In the genomic region with DNA sequence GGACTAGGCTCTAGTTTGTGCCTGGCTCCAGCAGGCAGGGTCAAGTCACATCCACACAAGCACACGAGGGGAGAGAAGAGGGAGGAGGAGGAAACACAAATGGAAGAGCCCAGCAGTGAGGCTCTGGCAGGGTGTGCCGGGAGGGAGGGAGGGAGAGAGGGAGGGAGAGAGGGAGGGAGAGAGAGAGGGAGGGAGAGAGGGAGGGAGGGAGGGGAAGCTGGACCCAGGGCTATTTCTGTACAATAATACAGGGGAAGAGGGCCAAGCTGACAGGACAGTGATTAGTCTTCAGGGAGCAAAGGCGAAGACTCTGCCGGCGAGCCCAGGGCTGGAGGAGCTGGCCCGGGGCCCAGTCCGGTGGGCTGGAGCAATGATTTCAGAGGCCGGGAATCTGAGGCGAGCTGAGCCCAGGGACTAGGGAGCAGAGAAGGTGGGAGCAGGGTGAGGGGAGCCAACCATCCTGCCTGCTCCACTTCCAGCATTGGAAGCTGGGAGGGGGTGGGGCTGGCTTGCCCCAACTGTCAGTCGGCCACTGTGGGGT, we compare ENCODE assay signal across 9 mouse cellular contexts.
A peak's percentile ranks its signal among the peaks of the same experiment; 100 is the strongest.
DNase-seq lines count a peak whose midpoint lies in the region; ATAC-seq lines count a peak whose summit lies in the region.
"Had no signal": no experiment of that assay in that cellular context is flagged by ENCODE, and none has a peak within 500 bp of the region (broad histone marks: within the 10 kb centered on the region; RNA-seq: fewer than 3 reads in every experiment).

No protein-coding gene starts in this region.

- no peaks in the 10 kb centered on the region for H3K9me3 ChIP-seq in heart, embryonic 12.5 days (replicated peaks)
- no peaks in the 10 kb centered on the region for H3K9me3 ChIP-seq in kidney, embryonic 15.5 days (replicated peaks)
- H3K9me3 ChIP-seq: G1E had no signal

- 33% methylated on average over 9 of the region's 10 CpGs for WGBS in heart, embryonic 12.5 days
- 26% methylated on average over 9 of the region's 10 CpGs for WGBS in kidney, embryonic 15.5 days

- peak overlapping the region; percentile 36; the same call in 1 of the 2 replicates for H3K9ac ChIP-seq in heart, embryonic 12.5 days
- H3K9ac ChIP-seq in kidney, embryonic 15.5 days: no peak overlapping the region

- peak; percentile 42 for DNase-seq in ovary, postnatal 36 days (ENCODE audit: low spot score)
- DNase-seq in ovary, postnatal 10 days (ENCODE audit: low spot score): no peak
- peak; percentile 19 for DNase-seq in lung, postnatal 36 days
- no peak for DNase-seq in left cerebral cortex, postnatal 36 days (ENCODE audit: low spot score in 2 of 2)
- DNase-seq in frontal cortex, postnatal 25 days (ENCODE audit: low spot score in 2 of 2): no peak

- peak overlapping the region; percentile 91 for H3K27ac ChIP-seq in heart, embryonic 12.5 days (ENCODE audit: poor library complexity, severe bottlenecking)
- peak overlapping the region; percentile 89 for H3K27ac ChIP-seq in kidney, embryonic 15.5 days

- peak overlapping the region; percentile 10 for H3K4me2 ChIP-seq in heart, embryonic 12.5 days
- no peak overlapping the region for H3K4me2 ChIP-seq in kidney, embryonic 15.5 days

- no peaks in the 10 kb centered on the region for H3K36me3 ChIP-seq in heart, embryonic 12.5 days
- H3K36me3 ChIP-seq in kidney, embryonic 15.5 days: no peaks in the 10 kb centered on the region
- H3K36me3 ChIP-seq: G1E had no signal

- H3K4me1 ChIP-seq in heart, embryonic 12.5 days (replicated peaks): peaks cover 47% of the 10 kb centered on the region
- H3K4me1 ChIP-seq in kidney, embryonic 15.5 days: peaks cover 45% of the 10 kb centered on the region

- peaks cover 46% of the 10 kb centered on the region for H3K27me3 ChIP-seq in heart, embryonic 12.5 days (replicated peaks)
- peaks cover 84% of the 10 kb centered on the region for H3K27me3 ChIP-seq in kidney, embryonic 15.5 days

- peak; percentile 81 for ATAC-seq in heart, embryonic 12.5 days (ENCODE audit: insufficient number of reproducible peaks, low FRiP score)
- peak; percentile 83 for ATAC-seq in kidney, embryonic 15.5 days (replicated peaks; ENCODE audit: low FRiP score)
- ATAC-seq in monocyte, adult 5-6 weeks (replicated peaks; ENCODE audit: insufficient number of reproducible peaks, low FRiP score, low TSS enrichment, poor library complexity, severe bottlenecking): no peak

- intact Hi-C loops in left cerebral cortex, postnatal 36 days (cut with DNase I): loop anchor here (5.0 kb wide), 1 partner anchor 154 kb away; a partner anchor contains a TSS

- H3K4me3 ChIP-seq in heart, embryonic 12.5 days: no peak overlapping the region
- no peak overlapping the region for H3K4me3 ChIP-seq in kidney, embryonic 15.5 days (replicated peaks)

Comparison
In these comparisons a context has a peak if more than half of its experiments do, and no peak if none do; other contexts are left out.
1. DNase-seq: peak in ovary, postnatal 36 days (single experiment) and lung, postnatal 36 days (single experiment); none in ovary, postnatal 10 days (single experiment), left cerebral cortex, postnatal 36 days (0 of 2) and frontal cortex, postnatal 25 days (0 of 2).